Mouse (Mus musculus) hindlimb bud, embryonic 11.5 days (tissue): ENCODE measurements around the gene Ampd2.
A peak's percentile ranks its signal among the peaks of the same experiment; 100 is the strongest.

Experiments used
- DNase-seq: peaks from one replicate; pipeline ENCODE4 v3.0.0-alpha.2; 2012; ENCODE audit warnings: low read depth, low spot score; ENCODE audit errors: extremely low spot score

The Ampd2 gene

GRCm38 (mm10) chr3:108070295-108071293, 15.9 kb downstream of the Ampd2 start:
- DNase-seq = no peak

GRCm38 (mm10) chr3:108069231-108069870, 17.1 kb downstream of the Ampd2 start:
- DNase-seq = no peak

- DNase-seq = no peak
Measured at GRCm38 (mm10) chr3:108068826-108069225, 17.6 kb downstream of the Ampd2 start.

- no peak for DNase-seq
Measured at GRCm38 (mm10) chr3:108067370-108067934, 19.0 kb downstream of the Ampd2 start.

GRCm38 (mm10) chr3:108065551-108065950, 20.9 kb downstream of the Ampd2 start:
- DNase-seq = no peak

- no peak for DNase-seq
Measured at GRCm38 (mm10) chr3:108064672-108065071, 21.8 kb downstream of the Ampd2 start.

GRCm38 (mm10) chr3:108062648-108063047, 23.8 kb downstream of the Ampd2 start:
- DNase-seq = no peak

GRCm38 (mm10) chr3:108061420-108061819, 25.0 kb downstream of the Ampd2 start:
- peak; percentile 75 for DNase-seq

- no peak for DNase-seq
Measured at GRCm38 (mm10) chr3:108050493-108050892, 36.0 kb downstream of the Ampd2 start.

GRCm38 (mm10) chr3:108048306-108048705, 38.1 kb downstream of the Ampd2 start:
- DNase-seq = no peak

- no peak for DNase-seq
Measured at GRCm38 (mm10) chr3:108046944-108047655, 39.4 kb downstream of the Ampd2 start.

GRCm38 (mm10) chr3:108044394-108045140, 41.9 kb downstream of the Ampd2 start, which contains the start of gene Gstm4:
Gene Gstm4, minus strand, starts transcription at chr3:108044894.
- peak; percentile 33 for DNase-seq

- DNase-seq = no peak
Measured at GRCm38 (mm10) chr3:108033156-108033555, 53.3 kb downstream of the Ampd2 start.

- no peak for DNase-seq
Measured at GRCm38 (mm10) chr3:108032113-108032512, 54.3 kb downstream of the Ampd2 start.

- no peak for DNase-seq
Measured at GRCm38 (mm10) chr3:108028641-108029365, 57.6 kb downstream of the Ampd2 start.

GRCm38 (mm10) chr3:108026597-108026996, 59.9 kb downstream of the Ampd2 start:
- no peak for DNase-seq

- no peak for DNase-seq
Measured at GRCm38 (mm10) chr3:108026049-108026448, 60.4 kb downstream of the Ampd2 start.

- DNase-seq = no peak
Measured at GRCm38 (mm10) chr3:108025318-108025717, 61.1 kb downstream of the Ampd2 start.
